Mouse (Mus musculus): ENCODE results near the gene Gm20388.
"Not testable (repeated sequence)": the region's sequence is repeated elsewhere in the genome, so short reads cannot be mapped to it uniquely, and the experiment has no call there.

Gm20388 gene

DNA sequence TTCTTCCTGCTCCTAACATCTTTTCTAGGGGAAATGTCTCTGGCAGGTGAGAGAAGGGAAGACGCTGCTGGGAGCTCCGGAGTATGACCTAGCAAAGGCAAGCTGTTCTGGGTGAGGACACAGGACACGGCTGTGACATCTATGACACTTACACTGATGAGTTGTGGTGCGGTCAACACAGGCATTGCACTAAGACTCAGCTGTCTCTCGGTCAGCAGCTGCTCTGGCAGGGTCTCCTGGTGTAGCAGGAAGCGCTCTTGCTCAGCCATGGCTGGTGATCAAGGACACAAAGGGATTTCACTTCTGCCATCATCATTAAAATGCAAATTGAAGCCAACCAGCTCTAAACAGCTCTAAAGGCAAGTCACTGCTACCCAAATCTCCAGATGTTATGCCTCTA, 3997.0 kb downstream of the Gm20388 start:
- DNase-seq: no peak

GRCm38 (mm10) chr8:123912265-123912664, 4001.6 kb downstream of the Gm20388 start:
- DNase-seq: no peak

- DNase-seq: no peak
Measured at GRCm38 (mm10) chr8:123914635-123915034, 4004.0 kb downstream of the Gm20388 start.

GRCm38 (mm10) chr8:123924719-123925118, 4014.1 kb downstream of the Gm20388 start:
- peak; percentile 87 to 90 for DNase-seq

- DNase-seq: no peak
Measured at GRCm38 (mm10) chr8:123925671-123926070, 4015.0 kb downstream of the Gm20388 start.

GRCm38 (mm10) chr8:123929026-123929425, 4018.4 kb downstream of the Gm20388 start:
- DNase-seq: no peak

- peak; percentile 100 for DNase-seq
Measured at GRCm38 (mm10) chr8:123948942-123949685, 4038.5 kb downstream of the Gm20388 start, which contains the start of gene Nup133. Gene Nup133, minus strand, starts transcription at chr8:123949265.

DNA sequence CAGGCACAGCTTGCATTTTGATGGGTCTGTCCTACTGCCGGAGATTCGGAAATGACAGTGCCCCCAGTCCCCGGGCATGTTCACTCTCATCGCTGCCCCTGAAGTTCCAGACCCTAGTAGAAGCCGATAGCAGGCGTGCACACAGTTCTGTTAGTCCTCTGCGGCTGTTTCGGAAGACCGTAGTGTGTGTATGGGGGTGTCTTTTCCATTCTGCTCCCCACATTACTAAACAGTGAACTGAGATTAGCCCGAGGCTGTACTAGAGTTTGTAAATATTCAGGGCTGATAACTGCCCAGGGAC, 4039.0 kb downstream of the Gm20388 start:
- DNase-seq: no peak

GRCm38 (mm10) chr8:123950077-123950802, 4039.6 kb downstream of the Gm20388 start:
- peak; percentile 80 to 84 for DNase-seq

GRCm38 (mm10) chr8:123953686-123954085, 4043.0 kb downstream of the Gm20388 start:
- DNase-seq: peak; percentile 60 to 70

- DNase-seq: peak; percentile 51 to 53
Measured at GRCm38 (mm10) chr8:123954246-123954645, 4043.6 kb downstream of the Gm20388 start.

GRCm38 (mm10) chr8:123958130-123958529, 4047.5 kb downstream of the Gm20388 start:
- no peak for DNase-seq

- no peak for DNase-seq
Measured at GRCm38 (mm10) chr8:123959473-123959872, 4048.8 kb downstream of the Gm20388 start.

GRCm38 (mm10) chr8:123960056-123960455, 4049.4 kb downstream of the Gm20388 start:
- no peak for DNase-seq

- not testable (repeated sequence) for DNase-seq
Measured at GRCm38 (mm10) chr8:123960556-123960955, 4049.9 kb downstream of the Gm20388 start.

- no peak for DNase-seq
Measured at GRCm38 (mm10) chr8:123961371-123961770, 4050.7 kb downstream of the Gm20388 start.

- DNase-seq: peak in 1 of 2 experiments; percentile 14
Measured at GRCm38 (mm10) chr8:123966896-123967295, 4056.3 kb downstream of the Gm20388 start.

- no peak for DNase-seq
Measured at GRCm38 (mm10) chr8:123973495-123973894, 4062.9 kb downstream of the Gm20388 start.

GRCm38 (mm10) chr8:123977499-123977898, 4066.9 kb downstream of the Gm20388 start:
- DNase-seq: no peak

- DNase-seq: no peak
Measured at GRCm38 (mm10) chr8:123978166-123978838, 4067.7 kb downstream of the Gm20388 start.

GRCm38 (mm10) chr8:123978926-123979325, 4068.3 kb downstream of the Gm20388 start:
- no peak for DNase-seq

- no peak for DNase-seq
Measured at GRCm38 (mm10) chr8:123980239-123980638, 4069.6 kb downstream of the Gm20388 start.

- DNase-seq: no peak
Measured at GRCm38 (mm10) chr8:123981674-123982073, 4071.0 kb downstream of the Gm20388 start.

Data from B cell, adult 2 months (primary cell).